Mouse (Mus musculus) limb, embryonic 12.5 days (tissue): ENCODE measurements around the gene Ofd1. TPM values are rescaled to one million over a fixed set of nuclear protein-coding genes. Genes with fewer than 3 reads are reported as not detected.

Experiments used
- polyA plus RNA-seq: library from polyadenylated mRNA; unstranded; fragments of >200 nt; fragmentation: Nextera tagmentation; extraction: Ambion mirVana; gene quantifications from 2 replicates; pipeline ENCODE4 v1.2.1, GENCODE M21; 2016

Ofd1 gene
- polyA plus RNA-seq, 1 experiment from 2014 or later, result 9.4 TPM

Other genes with a start within 250 kb of the Ofd1 start
- 17.0 and 17.2 TPM in 2 replicates for gene Gpm6b, start 201.8 kb downstream of the Ofd1 start, polyA plus RNA-seq
- gene Trappc2, start 130 bp downstream of the Ofd1 start, polyA plus RNA-seq, result 18.4 and 18.7 TPM in 2 replicates
- 55.7 and 58.0 TPM in 2 replicates for gene Rab9, start 39.2 kb upstream of the Ofd1 start, polyA plus RNA-seq
- gene Tceanc, start 77.9 kb upstream of the Ofd1 start, polyA plus RNA-seq, result 13.9 and 14.0 TPM in 2 replicates
- gene Egfl6, start 145.0 kb upstream of the Ofd1 start, polyA plus RNA-seq, result 29.1 and 33.3 TPM in 2 replicates